Mouse (Mus musculus): ENCODE measurements at regions not wholly inside any gene's neighbourhood (a gene's known extent, or its start where the extent isn't known, plus 50 kb on each side); places are given as distances from the start of the nearest gene placed in this dataset.
"Not testable (repeated sequence)": the region's sequence is repeated elsewhere in the genome, so short reads cannot be mapped to it uniquely, and the experiment has no call there.

- TF ChIP-seq CTCF (IDR thresholded peaks at IDR 0.05): no peak
- no peak for TF ChIP-seq EP300 (IDR thresholded peaks at IDR 0.05; ENCODE audit: insufficient read depth, low read depth, low read length)
- TF ChIP-seq POLR2A (IDR thresholded peaks at IDR 0.05; ENCODE audit: insufficient read depth, low read depth, low read length): no peak
- H3K36me3 ChIP-seq (ENCODE audit: control insufficient read depth, insufficient read depth, low read length): no peaks in the 10 kb centered on the region
- no peaks in the 10 kb centered on the region for H3K4me1 ChIP-seq (ENCODE audit: control insufficient read depth, insufficient read depth, low read length)
- no peaks in the 10 kb centered on the region for H3K27me3 ChIP-seq (ENCODE audit: control insufficient read depth, insufficient read depth, low read length)
- H3K9ac ChIP-seq (ENCODE audit: low read depth, low read length): no peak overlapping the region
- H3K4me3 ChIP-seq: no peak overlapping the region
- intact Hi-C loops (cut with DNase I): no loop called here
- WGBS: 44% methylated on average over 2 of the region's 2 CpGs
- no peak for DNase-seq
- no peaks in the 10 kb centered on the region for H3K79me2 ChIP-seq (replicated peaks; ENCODE audit: control insufficient read depth, insufficient read depth, low read length)
- no peak overlapping the region for H3K27ac ChIP-seq
Observed at GRCm38 (mm10) chr3:130800016-130800415, 69.8 kb upstream of the Rpl34 start.

DNA sequence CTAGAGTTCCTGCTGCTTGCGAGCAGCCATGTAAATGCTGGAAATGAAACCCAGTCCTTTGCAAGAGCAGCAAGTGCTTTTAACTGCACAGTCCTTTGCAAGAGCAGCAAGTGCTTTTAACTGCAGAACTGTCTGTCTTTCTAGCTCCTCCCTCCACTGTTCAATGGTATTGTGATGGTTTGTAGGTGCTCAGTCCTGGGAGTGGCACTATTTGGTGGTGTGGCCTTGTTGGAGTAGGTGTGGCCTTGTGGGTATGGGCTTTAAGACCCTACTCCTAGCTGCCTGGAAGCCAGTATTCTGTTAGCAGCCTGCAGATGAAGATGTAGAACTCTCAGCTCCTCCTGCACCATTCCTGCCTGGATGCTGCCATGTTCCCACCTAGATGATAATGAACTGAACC is 67.8 kb upstream of the Rpl34 start:
- H3K9ac ChIP-seq (ENCODE audit: low read depth, low read length); DNase-seq; intact Hi-C loops (cut with DNase I); H3K4me1 ChIP-seq (ENCODE audit: control insufficient read depth, insufficient read depth, low read length); H3K79me2 ChIP-seq (replicated peaks; ENCODE audit: control insufficient read depth, insufficient read depth, low read length); H3K4me3 ChIP-seq; H3K27me3 ChIP-seq (ENCODE audit: control insufficient read depth, insufficient read depth, low read length); H3K36me3 ChIP-seq (ENCODE audit: control insufficient read depth, insufficient read depth, low read length); H3K27ac ChIP-seq: not testable (repeated sequence)
- WGBS: 94% methylated on average over 1 of the region's 1 CpGs

DNA sequence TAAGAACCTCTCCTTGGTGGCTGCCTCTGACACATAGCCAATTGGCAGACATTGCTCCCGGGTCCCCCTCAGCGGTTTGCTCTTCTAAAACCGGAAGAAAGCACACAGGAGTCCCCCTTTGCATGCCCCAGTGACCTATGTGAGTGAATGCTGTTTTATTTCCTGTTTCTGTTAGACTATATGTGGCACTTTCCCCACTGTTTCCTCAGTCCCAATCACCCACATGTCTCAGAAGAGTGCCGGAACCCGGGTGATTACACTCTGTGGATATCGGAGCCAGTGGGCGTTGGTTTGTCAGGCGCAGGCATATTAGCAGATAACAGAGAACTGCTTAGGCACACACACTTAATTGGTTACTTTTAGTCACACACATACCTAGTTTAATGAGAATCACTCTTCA is 66.3 kb upstream of the Rpl34 start:
- no peak overlapping the region for H3K27ac ChIP-seq
- H3K36me3 ChIP-seq (ENCODE audit: control insufficient read depth, insufficient read depth, low read length): no peaks in the 10 kb centered on the region
- intact Hi-C loops (cut with DNase I): no loop called here
- no peaks in the 10 kb centered on the region for H3K27me3 ChIP-seq (ENCODE audit: control insufficient read depth, insufficient read depth, low read length)
- TF ChIP-seq POLR2A (IDR thresholded peaks at IDR 0.05; ENCODE audit: insufficient read depth, low read depth, low read length): no peak
- no peak for TF ChIP-seq CTCF (IDR thresholded peaks at IDR 0.05)
- no peak for TF ChIP-seq EP300 (IDR thresholded peaks at IDR 0.05; ENCODE audit: insufficient read depth, low read depth, low read length)
- WGBS: 28% methylated on average over 8 of the region's 8 CpGs
- H3K4me3 ChIP-seq: no peak overlapping the region
- H3K79me2 ChIP-seq (replicated peaks; ENCODE audit: control insufficient read depth, insufficient read depth, low read length): no peaks in the 10 kb centered on the region
- H3K4me1 ChIP-seq (ENCODE audit: control insufficient read depth, insufficient read depth, low read length): no peaks in the 10 kb centered on the region
- DNase-seq: no peak
- no peak overlapping the region for H3K9ac ChIP-seq (ENCODE audit: low read depth, low read length)

GRCm38 (mm10) chr3:130795396-130795795 is 65.2 kb upstream of the Rpl34 start:
- Histone ChIP-seq H3K4me3 (no peak overlapping the region), H3K27ac (no peak overlapping the region), H3K4me1 (ENCODE audit: control insufficient read depth, insufficient read depth, low read length) (no peaks in the 10 kb centered on the region), H3K27me3 (ENCODE audit: control insufficient read depth, insufficient read depth, low read length) (no peaks in the 10 kb centered on the region), H3K9ac (ENCODE audit: low read depth, low read length) (no peak overlapping the region), H3K79me2 (replicated peaks; ENCODE audit: control insufficient read depth, insufficient read depth, low read length) (no peaks in the 10 kb centered on the region), H3K36me3 (ENCODE audit: control insufficient read depth, insufficient read depth, low read length) (no peaks in the 10 kb centered on the region)
- WGBS: 81% methylated on average over 4 of the region's 4 CpGs
- TF ChIP-seq CTCF (IDR thresholded peaks at IDR 0.05) (no peak), EP300 (IDR thresholded peaks at IDR 0.05; ENCODE audit: insufficient read depth, low read depth, low read length) (no peak), POLR2A (IDR thresholded peaks at IDR 0.05; ENCODE audit: insufficient read depth, low read depth, low read length) (no peak)
- no peak for DNase-seq
- intact Hi-C loops (cut with DNase I): no loop called here

- no peak for TF ChIP-seq POLR2A (IDR thresholded peaks at IDR 0.05; ENCODE audit: insufficient read depth, low read depth, low read length)
- TF ChIP-seq CTCF (IDR thresholded peaks at IDR 0.05): peak; percentile 31
- TF ChIP-seq EP300 (IDR thresholded peaks at IDR 0.05; ENCODE audit: insufficient read depth, low read depth, low read length): no peak
- Histone ChIP-seq H3K27me3 (ENCODE audit: control insufficient read depth, insufficient read depth, low read length) (no peaks in the 10 kb centered on the region), H3K79me2 (replicated peaks; ENCODE audit: control insufficient read depth, insufficient read depth, low read length) (no peaks in the 10 kb centered on the region), H3K36me3 (ENCODE audit: control insufficient read depth, insufficient read depth, low read length) (no peaks in the 10 kb centered on the region), H3K4me1 (ENCODE audit: control insufficient read depth, insufficient read depth, low read length) (no peaks in the 10 kb centered on the region), H3K4me3 (no peak overlapping the region), H3K27ac (no peak overlapping the region), H3K9ac (ENCODE audit: low read depth, low read length) (no peak overlapping the region)
- 58% methylated on average over 10 of the region's 13 CpGs for WGBS
- DNase-seq: no peak
- intact Hi-C loops (cut with DNase I): no loop called here
Observed at GRCm38 (mm10) chr3:130794142-130794925, 64.1 kb upstream of the Rpl34 start.

- no peaks in the 10 kb centered on the region for H3K27me3 ChIP-seq (ENCODE audit: control insufficient read depth, insufficient read depth, low read length)
- H3K79me2 ChIP-seq (replicated peaks; ENCODE audit: control insufficient read depth, insufficient read depth, low read length): no peaks in the 10 kb centered on the region
- no peak for DNase-seq
- no peak overlapping the region for H3K27ac ChIP-seq
- no peak overlapping the region for H3K9ac ChIP-seq (ENCODE audit: low read depth, low read length)
- intact Hi-C loops (cut with DNase I): no loop called here
- H3K4me3 ChIP-seq: no peak overlapping the region
- no peaks in the 10 kb centered on the region for H3K36me3 ChIP-seq (ENCODE audit: control insufficient read depth, insufficient read depth, low read length)
- 46% methylated on average over 11 of the region's 11 CpGs for WGBS
- no peaks in the 10 kb centered on the region for H3K4me1 ChIP-seq (ENCODE audit: control insufficient read depth, insufficient read depth, low read length)
- TF ChIP-seq CTCF (IDR thresholded peaks at IDR 0.05) (no peak), POLR2A (IDR thresholded peaks at IDR 0.05; ENCODE audit: insufficient read depth, low read depth, low read length) (no peak), EP300 (IDR thresholded peaks at IDR 0.05; ENCODE audit: insufficient read depth, low read depth, low read length) (no peak)
Observed at GRCm38 (mm10) chr3:130780706-130781240, 50.6 kb upstream of the Rpl34 start.

Measured in heart, adult 2 months (tissue).